Mouse (Mus musculus) ES-E14 (cell line): Measurements from ENCODE around the gene Pex7. TPM values are rescaled to one million over a fixed set of nuclear protein-coding genes. Genes with fewer than 3 reads are reported as not detected.

ENCODE experiments used
- DNase-seq: peaks from one replicate; pipeline ENCODE4 v3.0.0-alpha.2; 2013; ENCODE audit warnings: low read depth, low spot score
- H3K27ac ChIP-seq: 2 replicates; pipeline ENCODE4 v1.5.1; 2012; ENCODE audit warnings: low read depth, mild to moderate bottlenecking, low read length, moderate library complexity, mixed read lengths; ENCODE audit not compliant: poor library complexity, insufficient read depth, severe bottlenecking
- H3K36me3 ChIP-seq: 2 replicates; pipeline ENCODE4 v1.6.1; 2012; ENCODE audit warnings: mild to moderate bottlenecking, low read length, moderate library complexity, mixed read lengths; ENCODE audit not compliant: control insufficient read depth, poor library complexity, insufficient read depth, severe bottlenecking
- H3K4me1 ChIP-seq, 2 experiments: fragments of 150-350 bp in 1 of 2; sonication (generic) in 1 of 2; 2 replicates each; pipeline ENCODE4 v1.6.1; 2012; ENCODE audit warnings: low read length in 2 of 2, mild to moderate bottlenecking in 1 of 2, mixed read lengths in 1 of 2; ENCODE audit not compliant: control insufficient read depth in 2 of 2, insufficient read depth in 2 of 2, poor library complexity in 1 of 2
- H3K4me3 ChIP-seq, 2 experiments: fragments of 150-350 bp in 1 of 2; sonication (generic) in 1 of 2; 2 replicates each; pipeline ENCODE4 v1.5.1; 2012; ENCODE audit warnings: low read length in 2 of 2, low read depth in 1 of 2, mild to moderate bottlenecking in 1 of 2, mixed read lengths in 1 of 2; ENCODE audit not compliant: insufficient read depth in 1 of 2, poor library complexity in 1 of 2, severe bottlenecking in 1 of 2
- H3K9ac ChIP-seq: 2 replicates; pipeline ENCODE4 v1.6.1; 2012; ENCODE audit warnings: low read depth, mild to moderate bottlenecking, low read length, mixed read lengths; ENCODE audit not compliant: poor library complexity, insufficient read depth, severe bottlenecking
- H3K9me3 ChIP-seq: fragments of 150-350 bp; sonication (generic); 2 replicates; pipeline ENCODE4 v1.6.1; 2012; ENCODE audit warnings: low read depth, mild to moderate bottlenecking, low read length; ENCODE audit not compliant: control insufficient read depth, insufficient read depth
- CHD2 ChIP-seq: IDR thresholded peaks from 2 replicates; pipeline ENCODE4 v1.6.1; 2014; ENCODE audit warnings: mild to moderate bottlenecking, low read depth, low read length, inconsistent platforms
- HCFC1 ChIP-seq: IDR thresholded peaks from 2 replicates; pipeline ENCODE4 v1.6.1; 2012; ENCODE audit warnings: low read length, inconsistent platforms, borderline replicate concordance; ENCODE audit not compliant: insufficient read depth
- MAFK ChIP-seq: IDR thresholded peaks from 2 replicates; pipeline ENCODE4 v1.6.1; 2014; ENCODE audit warnings: mild to moderate bottlenecking, low read depth, low read length, inconsistent platforms; ENCODE audit not compliant: insufficient read depth
- ZC3H11A ChIP-seq: IDR thresholded peaks from 2 replicates; pipeline ENCODE4 v1.6.1; 2012; ENCODE audit warnings: low read depth, mild to moderate bottlenecking, inconsistent platforms, low read length, borderline replicate concordance
- ZNF384 ChIP-seq: IDR thresholded peaks from 2 replicates; pipeline ENCODE4 v1.6.1; 2012; ENCODE audit warnings: low read depth, low read length, inconsistent platforms
- in situ Hi-C, 2 experiments: fragments of 600-800 bp; cut with MboI; formaldehyde crosslinking; loops; one replicate each; pipeline ENCODE4 v1.15.1; 2025; ENCODE audit warnings: low sequenced_read_pairs in 2 of 2, inconsistent platforms in 1 of 2; ENCODE audit not compliant: unreplicated experiment in 2 of 2
- total RNA-seq: library from RNA; depleted of rRNA; stranded (reverse); fragments of 300-350 nt; gene quantifications from 2 replicates; pipeline ENCODE4 v1.2.3, GENCODE M21; 2012; rRNA removed

Pex7 gene
- total RNA-seq: 16.8 and 17.0 TPM in 2 replicates

- in situ Hi-C loops: loop anchor here in 1 of 2 experiments (25.0 kb wide), 1 partner anchor 195 kb away; the partner anchor contains the start of gene Il20ra
- H3K27ac ChIP-seq: peak within 1 kb of the TSS; percentile 86
Measured at GRCm38 (mm10) chr10:19907246-19907804, at the start of gene Pex7. Pex7 (minus strand) TSS chr10:19907689.

GRCm38 (mm10) chr10:19956745-19957144 is 49.3 kb upstream of the Pex7 start:
- no peak overlapping the region for H3K4me3 ChIP-seq
- no peak for DNase-seq
- no peak for TF ChIP-seq MAFK
- TF ChIP-seq ZNF384: no peak
- TF ChIP-seq ZC3H11A: no peak
- TF ChIP-seq CHD2: no peak
- H3K4me1 ChIP-seq: no peaks in the 10 kb centered on the region
- in situ Hi-C loops: no loop called here
- H3K27ac ChIP-seq: no peak overlapping the region
- H3K9me3 ChIP-seq: no peaks in the 10 kb centered on the region
- no peaks in the 10 kb centered on the region for H3K36me3 ChIP-seq
- no peak overlapping the region for H3K9ac ChIP-seq

More at GRCm38 (mm10) chr10:19907246-19907804, at the start of gene Pex7:
- Histone ChIP-seq H3K36me3 (no peaks in the 10 kb centered on the region), H3K4me1 (no peaks in the 10 kb centered on the region; a peak in 1 of 4 replicates), H3K9ac (peak within 1 kb of the TSS; percentile 97), H3K9me3 (no peaks in the 10 kb centered on the region), H3K4me3 (peak within 1 kb of the TSS; percentile 83 to 96)
- TF ChIP-seq ZNF384 (no peak), MAFK (no peak), HCFC1 (peak; percentile 86), ZC3H11A (no peak), CHD2 (no peak)
- peak; percentile 77 for DNase-seq

- no peaks in the 10 kb centered on the region for H3K36me3 ChIP-seq
- H3K9ac ChIP-seq: no peak overlapping the region
- no peaks in the 10 kb centered on the region for H3K9me3 ChIP-seq
- H3K27ac ChIP-seq: no peak overlapping the region
- in situ Hi-C loops: no loop called here
- H3K4me3 ChIP-seq: no peak overlapping the region
- H3K4me1 ChIP-seq: no peaks in the 10 kb centered on the region
- TF ChIP-seq ZNF384: no peak
- TF ChIP-seq MAFK: no peak
- no peak for TF ChIP-seq CHD2
- no peak for TF ChIP-seq ZC3H11A
- no peak for TF ChIP-seq HCFC1
- no peak for DNase-seq
Measured at GRCm38 (mm10) chr10:19955817-19956216, 48.3 kb upstream of the Pex7 start.

GRCm38 (mm10) chr10:19954572-19954971 is 47.1 kb upstream of the Pex7 start:
- H3K4me1 ChIP-seq: no peaks in the 10 kb centered on the region
- in situ Hi-C loops: no loop called here
- TF ChIP-seq CHD2: no peak
- TF ChIP-seq ZNF384: no peak
- TF ChIP-seq MAFK: no peak
- TF ChIP-seq HCFC1: no peak
- no peaks in the 10 kb centered on the region for H3K9me3 ChIP-seq
- H3K36me3 ChIP-seq: no peaks in the 10 kb centered on the region
- no peak for DNase-seq
- no peak overlapping the region for H3K27ac ChIP-seq
- H3K4me3 ChIP-seq: no peak overlapping the region
- no peak overlapping the region for H3K9ac ChIP-seq

- Histone ChIP-seq H3K9me3 (no peaks in the 10 kb centered on the region), H3K4me3 (no peak overlapping the region), H3K36me3 (no peaks in the 10 kb centered on the region), H3K9ac (no peak overlapping the region), H3K4me1 (no peaks in the 10 kb centered on the region), H3K27ac (no peak overlapping the region)
- DNase-seq: no peak
- TF ChIP-seq HCFC1: no peak
- TF ChIP-seq ZC3H11A: no peak
- in situ Hi-C loops: no loop called here
Measured at GRCm38 (mm10) chr10:19953032-19953761, 45.7 kb upstream of the Pex7 start.
